Mouse (Mus musculus): ENCODE results near the gene Exoc6b. TPM values are rescaled to one million over a fixed set of nuclear protein-coding genes. Genes with fewer than 3 reads are reported as not detected.

Exoc6b gene
- polyA plus RNA-seq, 1 experiment from 2014 or later: 2.0 TPM

GRCm38 (mm10) chr6:84841138-84841537 is 228.2 kb downstream of the Exoc6b start:
- ATAC-seq (peak; percentile 85), DNase-seq (peak; percentile 14)
- TF ChIP-seq EP300 (IDR thresholded peaks at IDR 0.05; ENCODE audit: low read depth) (no peak), CTCF (IDR thresholded peaks at IDR 0.05; ENCODE audit: low read depth) (no peak)

GRCm38 (mm10) chr6:84807546-84807945 is 261.8 kb downstream of the Exoc6b start:
- Histone ChIP-seq H3K36me3 (replicated peaks; ENCODE audit: insufficient read depth, low read length) (no peaks in the 10 kb centered on the region), H3K9me3 (ENCODE audit: low read length) (no peaks in the 10 kb centered on the region), H3K9ac (replicated peaks) (no peak overlapping the region), H3K4me3 (ENCODE audit: low read depth, low read length) (no peak overlapping the region), H3K4me2 (ENCODE audit: low read depth, low read length) (no peak overlapping the region), H3K27me3 (ENCODE audit: insufficient read depth, low read length) (no peaks in the 10 kb centered on the region), H3K4me1 (ENCODE audit: insufficient read depth) (no peaks in the 10 kb centered on the region), H3K27ac (ENCODE audit: low read depth) (no peak overlapping the region)
- ATAC-seq (no peak), DNase-seq (no peak)
- 83% methylated on average over 7 of the region's 7 CpGs for WGBS (ENCODE audit: insufficient replicate concordance)
- TF ChIP-seq CTCF (IDR thresholded peaks at IDR 0.05; ENCODE audit: low read depth) (no peak), EP300 (IDR thresholded peaks at IDR 0.05; ENCODE audit: low read depth) (no peak)

More at GRCm38 (mm10) chr6:84841138-84841537, 228.2 kb downstream of the Exoc6b start:
- Histone ChIP-seq H3K27me3 (ENCODE audit: insufficient read depth, low read length) (no peaks in the 10 kb centered on the region), H3K9me3 (ENCODE audit: low read length) (no peaks in the 10 kb centered on the region), H3K4me2 (ENCODE audit: low read depth, low read length) (no peak overlapping the region), H3K27ac (ENCODE audit: low read depth) (peak overlapping the region; percentile 49; the same call in 1 of the 2 replicates), H3K4me1 (ENCODE audit: insufficient read depth) (no peaks in the 10 kb centered on the region), H3K36me3 (replicated peaks; ENCODE audit: insufficient read depth, low read length) (no peaks in the 10 kb centered on the region; the same call in 1 of the 2 replicates), H3K4me3 (ENCODE audit: low read depth, low read length) (no peak overlapping the region), H3K9ac (replicated peaks) (no peak overlapping the region)

GRCm38 (mm10) chr6:84806132-84806730 is 263.1 kb downstream of the Exoc6b start:
- DNase-seq (no peak), ATAC-seq (no peak)
- WGBS (ENCODE audit: insufficient replicate concordance): 60% methylated on average over 2 of the region's 2 CpGs
- H3K4me1 ChIP-seq (ENCODE audit: insufficient read depth): no peaks in the 10 kb centered on the region
- H3K9ac ChIP-seq (replicated peaks): no peak overlapping the region
- no peak for TF ChIP-seq CTCF (IDR thresholded peaks at IDR 0.05; ENCODE audit: low read depth)
- no peak for TF ChIP-seq EP300 (IDR thresholded peaks at IDR 0.05; ENCODE audit: low read depth)
- H3K36me3 ChIP-seq (replicated peaks; ENCODE audit: insufficient read depth, low read length): no peaks in the 10 kb centered on the region
- H3K27me3 ChIP-seq (ENCODE audit: insufficient read depth, low read length): no peaks in the 10 kb centered on the region
- H3K27ac ChIP-seq (ENCODE audit: low read depth): no peak overlapping the region
- no peak overlapping the region for H3K4me2 ChIP-seq (ENCODE audit: low read depth, low read length)
- no peaks in the 10 kb centered on the region for H3K9me3 ChIP-seq (ENCODE audit: low read length)
- no peak overlapping the region for H3K4me3 ChIP-seq (ENCODE audit: low read depth, low read length)

- Histone ChIP-seq H3K27me3 (ENCODE audit: insufficient read depth, low read length) (no peaks in the 10 kb centered on the region), H3K36me3 (replicated peaks; ENCODE audit: insufficient read depth, low read length) (no peaks in the 10 kb centered on the region), H3K4me3 (ENCODE audit: low read depth, low read length) (no peak overlapping the region), H3K9me3 (ENCODE audit: low read length) (no peaks in the 10 kb centered on the region), H3K4me1 (ENCODE audit: insufficient read depth) (0 out of 2 replicates have a peak, but pooled peaks cover 3% of the 10 kb centered on the region), H3K4me2 (ENCODE audit: low read depth, low read length) (no peak overlapping the region), H3K9ac (replicated peaks) (no peak overlapping the region), H3K27ac (ENCODE audit: low read depth) (no peak overlapping the region)
- no peak for ATAC-seq
- WGBS (ENCODE audit: insufficient replicate concordance): 76% methylated on average over 3 of the region's 3 CpGs
- TF ChIP-seq EP300 (IDR thresholded peaks at IDR 0.05; ENCODE audit: low read depth) (no peak), CTCF (IDR thresholded peaks at IDR 0.05; ENCODE audit: low read depth) (no peak)
- DNase-seq: no peak
These were observed 270.6 kb downstream of the Exoc6b start for GRCm38 (mm10) chr6:84798736-84799135.

GRCm38 (mm10) chr6:84783994-84784393 is 285.3 kb downstream of the Exoc6b start:
- Histone ChIP-seq H3K36me3 (replicated peaks; ENCODE audit: insufficient read depth, low read length) (no peaks in the 10 kb centered on the region), H3K9ac (replicated peaks) (no peak overlapping the region), H3K4me1 (ENCODE audit: insufficient read depth) (no peaks in the 10 kb centered on the region), H3K4me2 (ENCODE audit: low read depth, low read length) (no peak overlapping the region), H3K27me3 (ENCODE audit: insufficient read depth, low read length) (no peaks in the 10 kb centered on the region), H3K9me3 (ENCODE audit: low read length) (no peaks in the 10 kb centered on the region), H3K27ac (ENCODE audit: low read depth) (no peak overlapping the region), H3K4me3 (ENCODE audit: low read depth, low read length) (no peak overlapping the region)
- 53% methylated on average over 2 of the region's 2 CpGs for WGBS (ENCODE audit: insufficient replicate concordance)
- ATAC-seq: no peak
- no peak for DNase-seq
- TF ChIP-seq EP300 (IDR thresholded peaks at IDR 0.05; ENCODE audit: low read depth) (no peak), CTCF (IDR thresholded peaks at IDR 0.05; ENCODE audit: low read depth) (no peak)

GRCm38 (mm10) chr6:84779987-84780386 is 289.3 kb downstream of the Exoc6b start:
- TF ChIP-seq CTCF (IDR thresholded peaks at IDR 0.05; ENCODE audit: low read depth): no peak
- TF ChIP-seq EP300 (IDR thresholded peaks at IDR 0.05; ENCODE audit: low read depth): no peak
- Histone ChIP-seq H3K27me3 (ENCODE audit: insufficient read depth, low read length) (no peaks in the 10 kb centered on the region), H3K4me3 (ENCODE audit: low read depth, low read length) (no peak overlapping the region), H3K27ac (ENCODE audit: low read depth) (no peak overlapping the region), H3K4me2 (ENCODE audit: low read depth, low read length) (no peak overlapping the region), H3K4me1 (ENCODE audit: insufficient read depth) (no peaks in the 10 kb centered on the region), H3K9me3 (ENCODE audit: low read length) (no peaks in the 10 kb centered on the region), H3K9ac (replicated peaks) (no peak overlapping the region), H3K36me3 (replicated peaks; ENCODE audit: insufficient read depth, low read length) (no peaks in the 10 kb centered on the region)
- no peak for ATAC-seq
- 68% methylated on average over 5 of the region's 5 CpGs for WGBS (ENCODE audit: insufficient replicate concordance)
- DNase-seq: no peak
